Mouse (Mus musculus): Measurements from ENCODE around the gene Hadh. TPM values are rescaled to one million over a fixed set of nuclear protein-coding genes. Genes with fewer than 3 reads are reported as not detected.
A peak's percentile ranks its signal among the peaks of the same experiment; 100 is the strongest.

Hadh gene
- 19.1 and 19.7 TPM in 2 replicates for polyA plus RNA-seq (2015; fragmentation: Nextera tagmentation; extraction: Ambion mirVana)

- no peaks in the 10 kb centered on the region for H3K9me3 ChIP-seq (replicated peaks; ENCODE audit: control insufficient read depth, low read length, poor library complexity, severe bottlenecking)
- under 1% methylated on average over 53 of the region's 54 CpGs for WGBS
- no peak within 1 kb of the TSS for H3K27ac ChIP-seq (ENCODE audit: low read length)
- no peaks in the 10 kb centered on the region for H3K27me3 ChIP-seq (ENCODE audit: control insufficient read depth, insufficient read depth, low read depth, low read length)
- peak within 1 kb of the TSS; percentile 61 for H3K9ac ChIP-seq (ENCODE audit: low read depth, low read length)
- ATAC-seq: peak; percentile 93
- H3K4me3 ChIP-seq (ENCODE audit: low read depth, low read length): peak within 1 kb of the TSS; percentile 74
- H3K4me1 ChIP-seq (ENCODE audit: control insufficient read depth, insufficient read depth, low read length): peaks cover 4% of the 10 kb centered on the region; the same call in 1 of the 2 replicates
- peak within 1 kb of the TSS; percentile 89 for H3K4me2 ChIP-seq (ENCODE audit: low read length)
- H3K36me3 ChIP-seq (ENCODE audit: control insufficient read depth, insufficient read depth, low read length): no peaks in the 10 kb centered on the region
Measured at GRCm38 (mm10) chr3:131271559-131272373, at the start of gene Hadh. Gene Hadh, minus strand, starts transcription at chr3:131272101.

DNA sequence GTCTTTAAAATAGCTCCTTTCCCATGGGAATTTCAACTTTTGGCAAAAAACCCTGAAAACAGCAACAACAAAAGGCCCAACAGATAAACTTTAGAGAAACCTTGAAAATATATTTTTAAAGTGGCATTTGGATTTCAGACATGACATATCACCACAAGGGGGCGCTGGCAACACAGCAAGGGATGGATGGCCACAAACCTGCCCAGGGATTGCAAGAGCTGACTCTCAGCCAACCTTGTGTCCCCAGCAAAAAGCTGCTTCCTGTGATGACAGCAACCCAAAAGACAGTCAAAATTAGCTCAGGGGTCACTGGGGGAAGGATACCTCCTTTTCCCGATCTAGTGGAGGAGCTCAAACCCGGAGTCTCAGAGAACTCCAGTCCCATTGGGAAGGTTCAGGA, 48.3 kb upstream of the Hadh start:
- Histone ChIP-seq H3K9ac (ENCODE audit: low read depth, low read length) (no peak overlapping the region), H3K9me3 (replicated peaks; ENCODE audit: control insufficient read depth, low read length, poor library complexity, severe bottlenecking) (no peaks in the 10 kb centered on the region), H3K4me3 (ENCODE audit: low read depth, low read length) (no peak overlapping the region), H3K27ac (ENCODE audit: low read length) (no peak overlapping the region), H3K27me3 (ENCODE audit: control insufficient read depth, insufficient read depth, low read depth, low read length) (no peaks in the 10 kb centered on the region), H3K4me1 (ENCODE audit: control insufficient read depth, insufficient read depth, low read length) (no peaks in the 10 kb centered on the region; the same call in 1 of the 2 replicates), H3K4me2 (ENCODE audit: low read length) (no peak overlapping the region), H3K36me3 (ENCODE audit: control insufficient read depth, insufficient read depth, low read length) (no peaks in the 10 kb centered on the region)
- no peak for ATAC-seq
- 8% methylated on average over 3 of the region's 3 CpGs for WGBS

- no peaks in the 10 kb centered on the region for H3K9me3 ChIP-seq (replicated peaks; ENCODE audit: control insufficient read depth, low read length, poor library complexity, severe bottlenecking)
- H3K27me3 ChIP-seq (ENCODE audit: control insufficient read depth, insufficient read depth, low read depth, low read length): no peaks in the 10 kb centered on the region
- H3K4me3 ChIP-seq (ENCODE audit: low read depth, low read length): no peak overlapping the region
- no peak overlapping the region for H3K4me2 ChIP-seq (ENCODE audit: low read length)
- H3K4me1 ChIP-seq (ENCODE audit: control insufficient read depth, insufficient read depth, low read length): no peaks in the 10 kb centered on the region; the same call in 1 of the 2 replicates
- ATAC-seq: no peak
- H3K9ac ChIP-seq (ENCODE audit: low read depth, low read length): no peak overlapping the region
- no peak overlapping the region for H3K27ac ChIP-seq (ENCODE audit: low read length)
- no peaks in the 10 kb centered on the region for H3K36me3 ChIP-seq (ENCODE audit: control insufficient read depth, insufficient read depth, low read length)
- 51% methylated on average over 2 of the region's 2 CpGs for WGBS
Measured at GRCm38 (mm10) chr3:131318211-131318610, 46.3 kb upstream of the Hadh start.

GRCm38 (mm10) chr3:131317126-131317525, 45.2 kb upstream of the Hadh start:
- no peaks in the 10 kb centered on the region for H3K27me3 ChIP-seq (ENCODE audit: control insufficient read depth, insufficient read depth, low read depth, low read length)
- H3K9me3 ChIP-seq (replicated peaks; ENCODE audit: control insufficient read depth, low read length, poor library complexity, severe bottlenecking): no peaks in the 10 kb centered on the region
- 93% methylated on average over 1 of the region's 1 CpGs for WGBS
- no peak overlapping the region for H3K4me3 ChIP-seq (ENCODE audit: low read depth, low read length)
- no peaks in the 10 kb centered on the region for H3K36me3 ChIP-seq (ENCODE audit: control insufficient read depth, insufficient read depth, low read length)
- H3K4me2 ChIP-seq (ENCODE audit: low read length): no peak overlapping the region
- no peaks in the 10 kb centered on the region; the same call in 1 of the 2 replicates for H3K4me1 ChIP-seq (ENCODE audit: control insufficient read depth, insufficient read depth, low read length)
- ATAC-seq: no peak
- no peak overlapping the region for H3K9ac ChIP-seq (ENCODE audit: low read depth, low read length)
- no peak overlapping the region for H3K27ac ChIP-seq (ENCODE audit: low read length)

GRCm38 (mm10) chr3:131315957-131316510, 44.1 kb upstream of the Hadh start:
- Histone ChIP-seq H3K9ac (ENCODE audit: low read depth, low read length) (no peak overlapping the region), H3K27ac (ENCODE audit: low read length) (no peak overlapping the region), H3K4me1 (ENCODE audit: control insufficient read depth, insufficient read depth, low read length) (no peaks in the 10 kb centered on the region; the same call in 1 of the 2 replicates), H3K36me3 (ENCODE audit: control insufficient read depth, insufficient read depth, low read length) (no peaks in the 10 kb centered on the region), H3K4me2 (ENCODE audit: low read length) (no peak overlapping the region), H3K9me3 (replicated peaks; ENCODE audit: control insufficient read depth, low read length, poor library complexity, severe bottlenecking) (no peaks in the 10 kb centered on the region), H3K4me3 (ENCODE audit: low read depth, low read length) (no peak overlapping the region), H3K27me3 (ENCODE audit: control insufficient read depth, insufficient read depth, low read depth, low read length) (no peaks in the 10 kb centered on the region)
- ATAC-seq: no peak
- 44% methylated on average over 4 of the region's 4 CpGs for WGBS

GRCm38 (mm10) chr3:131312340-131312739, 40.4 kb upstream of the Hadh start:
- Histone ChIP-seq H3K4me2 (ENCODE audit: low read length) (no peak overlapping the region), H3K27ac (ENCODE audit: low read length) (no peak overlapping the region), H3K9ac (ENCODE audit: low read depth, low read length) (no peak overlapping the region), H3K9me3 (replicated peaks; ENCODE audit: control insufficient read depth, low read length, poor library complexity, severe bottlenecking) (peaks cover 7% of the 10 kb centered on the region; the same call in 1 of the 2 replicates), H3K36me3 (ENCODE audit: control insufficient read depth, insufficient read depth, low read length) (no peaks in the 10 kb centered on the region), H3K4me3 (ENCODE audit: low read depth, low read length) (no peak overlapping the region), H3K27me3 (ENCODE audit: control insufficient read depth, insufficient read depth, low read depth, low read length) (no peaks in the 10 kb centered on the region), H3K4me1 (ENCODE audit: control insufficient read depth, insufficient read depth, low read length) (no peaks in the 10 kb centered on the region)
- WGBS: 89% methylated on average over 9 of the region's 9 CpGs
- ATAC-seq: no peak

DNA sequence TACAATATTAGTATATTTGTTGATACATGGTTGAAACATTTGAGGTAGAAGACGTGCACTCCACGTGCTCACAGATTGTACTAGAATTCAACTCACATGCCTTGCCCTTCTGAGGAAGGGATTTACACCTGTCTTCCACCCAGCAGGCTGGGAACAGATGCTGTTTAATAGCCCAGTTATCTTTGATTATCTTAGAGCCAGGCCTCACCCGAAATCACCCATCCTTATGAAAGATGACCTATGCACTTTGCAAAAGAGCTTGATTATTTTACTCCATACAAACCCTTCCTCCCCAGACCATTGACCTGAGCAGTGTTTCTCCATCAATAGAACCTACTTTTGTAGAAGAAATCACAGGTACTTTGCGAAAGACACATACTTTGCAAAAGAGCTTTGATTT, 38.7 kb upstream of the Hadh start:
- Histone ChIP-seq H3K27ac (ENCODE audit: low read length) (no peak overlapping the region), H3K36me3 (ENCODE audit: control insufficient read depth, insufficient read depth, low read length) (no peaks in the 10 kb centered on the region), H3K4me2 (ENCODE audit: low read length) (no peak overlapping the region), H3K4me1 (ENCODE audit: control insufficient read depth, insufficient read depth, low read length) (no peaks in the 10 kb centered on the region), H3K27me3 (ENCODE audit: control insufficient read depth, insufficient read depth, low read depth, low read length) (no peaks in the 10 kb centered on the region), H3K4me3 (ENCODE audit: low read depth, low read length) (no peak overlapping the region), H3K9ac (ENCODE audit: low read depth, low read length) (no peak overlapping the region), H3K9me3 (replicated peaks; ENCODE audit: control insufficient read depth, low read length, poor library complexity, severe bottlenecking) (peaks cover 7% of the 10 kb centered on the region; the same call in 1 of the 2 replicates)
- no peak for ATAC-seq
- 94% methylated on average over 4 of the region's 4 CpGs for WGBS

DNA sequence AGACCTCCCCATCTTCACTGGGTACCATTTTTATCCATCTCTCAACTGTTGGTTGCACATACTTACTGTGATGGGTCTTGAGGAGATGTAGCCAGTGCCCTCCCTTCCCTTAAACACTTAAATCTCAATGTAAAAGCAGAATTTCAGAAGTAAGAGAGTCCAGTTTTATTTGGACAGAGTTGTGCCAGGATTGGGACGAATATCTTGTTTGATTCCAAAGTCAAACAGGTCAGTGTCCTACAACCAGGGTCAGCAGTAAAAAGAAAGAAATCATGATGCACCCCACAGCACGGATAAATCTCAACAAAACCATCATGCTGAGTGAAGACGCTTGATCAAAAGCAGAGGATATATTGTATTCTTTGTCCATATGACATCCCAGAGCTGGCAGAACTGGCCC, 35.9 kb upstream of the Hadh start:
- H3K4me3 ChIP-seq (ENCODE audit: low read depth, low read length): no peak overlapping the region
- H3K36me3 ChIP-seq (ENCODE audit: control insufficient read depth, insufficient read depth, low read length): no peaks in the 10 kb centered on the region
- H3K4me1 ChIP-seq (ENCODE audit: control insufficient read depth, insufficient read depth, low read length): no peaks in the 10 kb centered on the region
- no peak overlapping the region for H3K9ac ChIP-seq (ENCODE audit: low read depth, low read length)
- no peak overlapping the region for H3K4me2 ChIP-seq (ENCODE audit: low read length)
- WGBS: 84% methylated on average over 3 of the region's 3 CpGs
- no peak for ATAC-seq
- H3K9me3 ChIP-seq (replicated peaks; ENCODE audit: control insufficient read depth, low read length, poor library complexity, severe bottlenecking): peaks cover 7% of the 10 kb centered on the region; the same call in 1 of the 2 replicates
- no peak overlapping the region for H3K27ac ChIP-seq (ENCODE audit: low read length)
- no peaks in the 10 kb centered on the region for H3K27me3 ChIP-seq (ENCODE audit: control insufficient read depth, insufficient read depth, low read depth, low read length)

DNA sequence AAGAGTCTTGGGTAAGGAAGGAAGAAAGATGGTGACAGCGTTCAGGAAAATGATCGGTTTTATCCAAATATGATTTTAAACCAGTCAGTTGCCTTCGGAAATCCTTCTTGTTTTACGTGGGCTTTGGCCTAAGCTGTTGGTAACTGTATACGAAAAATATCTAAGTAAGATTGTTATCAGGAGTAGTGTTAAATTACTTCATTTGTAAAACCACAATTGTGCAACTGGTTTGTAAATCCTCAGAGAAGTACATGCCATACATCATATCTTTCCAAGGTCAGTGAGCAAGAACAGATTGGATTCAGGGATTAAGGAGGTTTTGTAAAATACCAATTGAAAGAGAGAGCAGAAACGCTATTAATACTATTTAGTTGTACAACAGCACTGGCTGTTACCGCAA, 34.4 kb upstream of the Hadh start:
- Histone ChIP-seq H3K4me1 (ENCODE audit: control insufficient read depth, insufficient read depth, low read length) (peaks cover 6% of the 10 kb centered on the region), H3K36me3 (ENCODE audit: control insufficient read depth, insufficient read depth, low read length) (no peaks in the 10 kb centered on the region), H3K9ac (ENCODE audit: low read depth, low read length) (no peak overlapping the region), H3K27me3 (ENCODE audit: control insufficient read depth, insufficient read depth, low read depth, low read length) (no peaks in the 10 kb centered on the region), H3K9me3 (replicated peaks; ENCODE audit: control insufficient read depth, low read length, poor library complexity, severe bottlenecking) (peaks cover 7% of the 10 kb centered on the region; the same call in 1 of the 2 replicates), H3K4me2 (ENCODE audit: low read length) (no peak overlapping the region), H3K27ac (ENCODE audit: low read length) (no peak overlapping the region), H3K4me3 (ENCODE audit: low read depth, low read length) (no peak overlapping the region)
- ATAC-seq: no peak
- WGBS: 85% methylated on average over 7 of the region's 7 CpGs
